Mouse (Mus musculus): ENCODE measurements around the gene Tmem104.

The Tmem104 gene

DNA sequence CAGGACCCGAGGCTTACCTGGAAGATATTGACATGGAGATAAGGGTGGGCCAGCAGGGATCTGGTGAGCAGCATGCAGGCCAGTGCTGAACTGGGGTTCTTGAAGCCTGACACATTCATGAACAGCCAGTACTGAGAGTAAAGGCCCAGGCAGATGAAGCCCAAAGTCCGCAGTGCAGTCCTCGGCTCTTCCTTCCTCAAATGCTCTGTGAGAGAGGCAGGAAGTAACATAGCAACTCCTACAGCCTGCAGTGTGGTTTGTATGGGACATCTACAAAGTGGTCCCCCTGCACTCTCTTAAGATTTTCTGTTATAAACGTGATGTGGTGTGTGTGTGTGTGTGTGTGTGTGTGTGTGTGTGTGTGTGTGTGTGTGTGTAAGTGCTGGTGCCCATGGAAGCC lies 98.0 kb downstream of the Tmem104 start:
- DNase-seq = no peak

DNA sequence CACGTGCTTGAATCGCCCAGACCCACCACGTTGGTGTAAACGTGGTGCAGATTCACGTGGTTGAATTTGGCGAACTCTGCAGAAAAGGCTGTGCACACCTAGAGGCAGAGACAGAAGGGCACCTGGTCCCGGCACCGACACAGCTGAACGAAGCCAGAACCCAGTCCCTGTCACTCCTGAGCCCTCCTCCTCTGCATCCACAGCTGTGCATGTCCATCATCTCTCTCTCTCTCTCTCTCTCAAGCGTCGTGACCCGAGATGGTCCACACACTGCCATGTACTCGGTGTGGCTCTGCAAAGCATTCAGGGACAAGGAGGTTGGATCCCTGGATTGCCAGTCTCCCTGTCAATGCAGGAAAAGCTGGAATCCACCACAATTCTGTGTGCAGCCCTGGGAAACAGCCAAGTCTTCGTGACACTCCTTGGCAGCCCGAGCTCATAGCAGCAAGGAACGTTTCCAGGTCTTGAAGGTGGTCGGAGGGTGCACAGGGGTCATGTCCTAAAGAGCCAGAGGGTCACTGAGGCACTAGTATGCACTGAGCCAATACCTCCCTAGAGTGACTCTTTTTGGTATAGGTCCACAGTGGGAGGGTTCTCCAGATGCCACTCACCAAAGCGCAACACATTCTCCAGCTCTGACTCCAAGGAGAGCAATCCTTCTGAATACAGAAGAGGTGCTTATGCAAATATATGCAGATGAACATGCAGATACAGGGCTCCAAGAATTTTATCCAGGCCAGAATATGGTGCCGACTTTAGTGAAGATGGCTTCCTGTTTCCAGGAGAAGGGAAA lies 99.1 kb downstream of the Tmem104 start:
- DNase-seq = peak; percentile 37

DNA sequence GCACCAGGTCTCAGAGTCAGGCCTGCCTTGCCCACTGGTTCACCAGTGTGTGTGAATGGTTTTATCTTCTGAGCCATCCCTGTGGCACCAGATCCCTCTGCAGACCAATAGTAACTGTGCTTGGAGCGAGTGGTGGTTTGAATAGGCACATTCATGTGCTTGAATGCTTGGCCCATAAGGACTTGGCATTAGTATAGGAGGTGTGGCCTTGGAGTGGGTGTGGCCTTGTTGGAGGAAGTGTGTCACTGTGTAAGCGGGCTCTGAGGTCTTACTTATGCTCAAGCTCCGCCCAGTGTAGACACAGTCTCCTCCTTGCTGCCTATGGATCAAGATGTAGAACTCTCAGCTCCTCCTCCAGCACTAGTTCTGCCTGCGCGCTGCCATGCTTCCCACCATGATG lies 100.1 kb downstream of the Tmem104 start:
- no peak for DNase-seq

DNA sequence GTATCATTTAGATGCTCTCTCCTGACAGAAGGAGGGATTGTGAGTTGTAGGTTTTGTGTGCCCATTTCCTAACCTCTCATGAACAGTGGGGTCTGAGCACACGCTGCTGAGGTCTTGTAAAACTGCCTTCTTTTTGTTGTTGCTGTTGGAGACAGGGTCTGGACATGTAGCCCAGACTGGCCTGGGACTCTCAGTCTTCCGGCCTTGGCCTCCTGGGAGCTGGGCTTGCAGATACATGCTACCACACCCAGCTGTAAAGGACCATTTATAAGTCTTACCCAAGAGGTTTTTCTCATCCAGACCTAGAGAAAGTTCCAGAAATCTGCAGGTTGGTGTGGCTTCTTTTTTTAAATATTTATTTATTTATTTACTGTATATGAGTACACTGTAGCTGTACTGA lies 101.0 kb downstream of the Tmem104 start:
- no peak for DNase-seq

DNA sequence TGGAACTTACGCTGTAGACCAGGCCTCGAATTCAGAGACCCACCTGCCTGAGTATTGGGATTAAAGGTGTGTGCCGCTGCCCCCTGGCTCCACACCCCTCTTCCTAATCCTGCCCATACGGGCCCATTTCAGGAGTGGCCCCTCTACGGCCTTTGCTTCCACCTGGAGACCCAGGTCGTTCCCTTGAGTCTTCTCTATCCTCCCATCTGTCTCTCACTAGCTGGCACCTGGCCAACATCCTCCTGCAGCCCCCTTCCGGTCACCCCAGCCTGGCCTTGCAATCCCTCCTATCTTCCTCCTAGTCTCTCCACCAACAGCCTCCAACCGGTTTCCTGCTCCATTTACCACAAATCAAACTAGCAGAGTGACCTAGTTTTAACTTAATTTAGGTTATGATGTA lies 102.6 kb downstream of the Tmem104 start:
- no peak for DNase-seq

DNA sequence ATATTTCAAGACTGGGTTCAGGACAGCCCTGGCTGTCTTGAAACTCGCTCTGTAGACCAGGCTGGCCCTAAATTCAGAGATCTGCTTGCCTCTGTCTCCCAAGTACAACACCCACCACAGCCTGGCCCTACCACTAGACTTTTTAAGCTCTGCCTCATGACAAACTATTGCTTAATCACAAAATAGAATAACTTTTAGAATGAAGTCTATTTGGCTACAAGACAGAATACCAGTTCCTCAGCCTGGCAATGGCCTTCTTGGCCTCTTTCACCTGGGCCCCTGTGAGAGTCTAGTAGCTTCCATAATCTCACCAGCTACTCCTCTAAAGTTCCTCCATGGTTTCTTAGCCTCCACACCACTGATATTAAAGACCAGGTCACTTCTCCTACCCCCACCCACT lies 103.0 kb downstream of the Tmem104 start:
- DNase-seq = no peak

DNA sequence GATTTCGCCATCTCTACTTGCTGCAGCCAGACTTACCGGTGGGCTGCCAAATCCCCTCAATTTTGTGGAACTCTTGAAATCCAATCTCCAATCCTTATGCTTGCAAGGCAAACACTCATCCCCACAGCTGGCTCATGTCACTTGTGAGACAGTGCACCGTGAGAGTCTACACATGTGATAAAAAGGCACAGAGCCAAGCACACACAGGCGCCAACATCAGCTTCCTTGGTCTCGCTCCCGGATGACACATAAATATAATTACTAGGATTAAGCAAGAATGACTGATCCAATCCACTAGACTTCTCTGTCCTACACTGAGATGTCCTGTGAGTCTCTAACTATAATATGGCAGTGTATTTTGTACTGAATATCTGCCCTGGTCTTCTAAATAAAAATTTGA lies 103.6 kb downstream of the Tmem104 start:
- no peak for DNase-seq

DNA sequence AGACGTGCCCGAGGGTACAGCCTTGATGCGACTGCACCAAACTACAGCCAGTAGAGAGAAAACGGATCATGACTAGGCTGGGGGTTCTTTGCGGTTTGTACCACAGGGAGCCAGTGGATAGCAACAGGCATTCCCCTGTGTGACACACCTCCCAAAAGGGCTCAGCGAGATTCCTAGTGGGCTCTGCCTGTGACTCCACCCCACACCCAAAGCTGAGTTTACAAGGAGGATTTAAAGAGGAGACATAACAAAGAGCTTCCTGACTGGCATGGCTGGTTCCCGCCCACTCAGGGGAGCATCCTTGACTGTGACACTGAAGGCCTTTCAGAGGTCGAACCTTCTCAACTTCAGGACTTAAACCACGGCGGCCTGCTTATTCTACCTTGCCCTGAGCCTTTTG lies 104.2 kb downstream of the Tmem104 start:
- DNase-seq = no peak

DNA sequence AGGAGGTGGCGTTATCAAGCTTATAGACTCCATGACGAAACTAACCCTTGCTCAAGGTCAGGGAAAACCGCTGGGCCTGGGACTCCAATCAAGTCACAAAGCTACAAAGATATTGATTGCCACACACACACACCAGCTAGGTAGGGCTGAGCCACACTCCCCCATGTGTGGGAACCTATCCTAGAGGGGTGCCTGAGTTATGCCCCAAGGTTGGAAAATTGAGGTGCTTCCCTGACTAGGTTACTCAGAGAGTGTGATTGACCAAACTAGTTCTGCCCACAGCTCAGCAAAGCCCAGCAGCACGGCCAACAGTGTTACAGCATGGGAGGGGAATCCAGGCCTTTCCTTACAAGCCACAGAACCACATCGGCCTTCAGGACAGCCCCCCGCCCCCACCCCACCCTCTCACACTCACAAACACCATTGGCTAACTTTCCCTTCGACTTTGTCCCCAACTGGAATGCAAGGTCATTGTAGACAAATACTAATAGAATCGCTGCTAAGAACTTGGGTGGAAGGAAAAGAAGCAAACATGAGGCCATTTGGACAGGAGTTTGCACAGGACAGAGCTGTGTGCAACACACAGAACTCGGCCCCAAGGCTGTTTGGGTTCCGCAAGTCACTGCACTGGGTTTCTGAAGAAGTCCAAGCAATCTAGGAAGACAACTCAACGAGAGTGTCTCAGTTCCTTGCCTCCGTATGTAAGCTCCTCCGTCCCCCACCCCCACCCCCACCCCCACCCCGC lies 105.5 kb downstream of the Tmem104 start:
- DNase-seq = no peak

DNA sequence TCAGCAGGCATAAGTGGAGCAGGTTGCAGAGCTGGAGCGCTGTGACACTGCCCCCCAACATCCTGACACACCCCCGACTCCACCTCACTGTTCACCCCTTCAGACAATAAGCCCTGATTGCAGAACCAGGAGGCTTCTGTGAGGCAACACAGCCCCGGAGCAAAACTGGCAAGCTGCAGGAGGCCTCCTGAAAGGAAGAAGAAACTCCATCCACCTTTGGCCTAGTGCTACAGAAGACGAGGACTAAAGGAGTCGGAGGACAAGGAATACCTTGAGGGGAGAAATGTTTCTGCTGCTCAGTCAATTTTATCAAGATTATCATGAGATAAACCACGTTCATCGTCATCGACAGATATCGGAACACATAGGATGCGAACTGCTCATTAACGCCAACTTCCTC lies 108.7 kb downstream of the Tmem104 start:
- DNase-seq = no peak
